Mouse (Mus musculus) left cerebral cortex, postnatal 14 days (tissue): ENCODE data around the gene Twsg1. TPM values are rescaled to one million over a fixed set of nuclear protein-coding genes. Genes with fewer than 3 reads are reported as not detected.
A peak's percentile ranks its signal among the peaks of the same experiment; 100 is the strongest.

Experiments
- DNase-seq, 2 experiments: peaks; one replicate each; pipeline ENCODE4 v3.0.0; 2021 to 2022; ENCODE audit warnings: low spot score in 2 of 2, mixed read lengths in 1 of 2
- intact Hi-C: fragments of 180-260 bp; cut with DNase I; formaldehyde crosslinking; loops from one replicate; pipeline ENCODE4 v1.15.1; 2025
- total RNA-seq, 2 experiments: library from RNA; stranded (reverse); gene quantifications; 2 replicates each; pipeline ENCODE4 v1.2.3; 2021

Twsg1 gene
- total RNA-seq, 2 experiments from 2014 or later, result 21.9 to 25.6 TPM

DNA sequence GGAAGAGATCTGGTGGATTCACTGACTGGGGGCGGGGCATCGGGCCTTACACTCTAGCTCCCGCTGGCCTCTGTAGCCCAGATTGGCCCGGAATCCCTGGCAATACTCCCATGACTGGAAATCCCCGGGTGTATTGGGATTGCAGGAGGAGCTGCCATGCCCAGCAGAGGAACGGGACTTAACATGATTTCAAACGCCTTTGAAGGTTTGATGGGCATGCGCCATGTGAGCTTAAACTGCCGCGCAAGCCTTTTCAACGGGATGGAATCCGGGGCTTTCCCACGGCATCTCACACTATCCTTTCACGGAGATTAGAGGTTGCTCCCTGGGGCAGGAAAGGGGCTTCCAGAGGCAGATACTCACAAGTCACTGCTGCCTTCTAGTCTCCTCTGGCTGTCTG lies 45.8 kb downstream of the Twsg1 start:
- intact Hi-C loops, result no loop called here
- DNase-seq, result no peak

DNA sequence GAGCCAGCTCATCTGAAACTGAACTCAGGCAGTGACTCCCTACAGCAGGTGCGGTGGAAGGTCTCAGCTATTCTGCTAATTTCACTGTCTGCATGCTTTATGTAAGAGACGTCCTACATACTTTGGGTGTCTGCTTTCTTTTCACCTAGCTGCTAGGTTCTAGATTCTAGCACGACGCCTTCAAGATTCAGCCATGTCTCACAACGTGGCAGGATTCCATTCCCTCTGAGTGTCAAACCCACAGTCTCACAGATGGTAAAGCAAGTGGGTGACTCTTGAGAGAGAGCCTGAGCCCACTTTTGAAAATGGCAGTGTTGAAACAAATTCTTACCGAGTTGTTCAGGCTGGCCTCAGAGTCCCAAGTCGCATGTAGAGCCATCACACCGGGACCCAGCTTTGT lies 47.2 kb downstream of the Twsg1 start:
- DNase-seq, result peak; percentile 21 to 43
- intact Hi-C loops, result no loop called here

DNA sequence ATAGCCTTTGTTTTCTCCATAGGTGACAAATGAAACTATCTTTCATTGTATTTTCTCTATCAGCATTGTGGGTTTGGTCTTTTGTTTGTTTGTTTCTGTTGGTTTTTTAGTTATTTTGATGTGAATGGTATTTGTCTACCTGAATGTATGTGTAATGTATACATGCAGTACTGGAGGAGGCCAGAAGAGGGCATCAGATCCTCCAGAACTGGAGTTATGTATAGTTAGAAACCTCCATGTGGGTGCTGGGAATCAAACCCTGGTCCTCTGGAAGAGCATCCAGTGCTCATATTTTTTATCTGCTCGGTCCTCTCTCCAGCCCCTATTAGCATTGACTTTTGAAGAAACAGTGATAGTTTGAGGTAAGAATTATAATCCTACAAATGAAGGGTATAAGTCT lies 48.0 kb downstream of the Twsg1 start:
- intact Hi-C loops, result no loop called here
- DNase-seq, result no peak

DNA sequence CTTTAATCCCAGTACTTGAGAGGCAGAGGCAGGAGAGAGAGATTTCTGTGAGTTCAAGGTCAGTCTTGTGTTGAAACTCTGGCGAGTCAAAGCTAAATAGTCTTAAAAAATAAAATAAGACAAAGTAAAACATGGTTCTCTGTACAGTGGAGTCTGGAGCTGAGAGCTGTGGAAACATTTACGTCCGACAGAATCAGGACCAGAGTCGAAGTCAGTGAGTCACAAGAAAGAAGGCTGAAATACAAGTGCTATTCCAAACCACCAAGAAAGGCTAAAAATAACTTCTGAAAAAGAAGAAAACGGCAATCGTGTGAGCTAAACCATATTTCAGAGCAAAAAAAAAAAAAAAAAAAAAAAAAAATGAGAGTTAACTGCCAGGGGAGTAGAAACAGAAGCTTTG lies 48.7 kb downstream of the Twsg1 start:
- no peak for DNase-seq
- intact Hi-C loops, result no loop called here

DNA sequence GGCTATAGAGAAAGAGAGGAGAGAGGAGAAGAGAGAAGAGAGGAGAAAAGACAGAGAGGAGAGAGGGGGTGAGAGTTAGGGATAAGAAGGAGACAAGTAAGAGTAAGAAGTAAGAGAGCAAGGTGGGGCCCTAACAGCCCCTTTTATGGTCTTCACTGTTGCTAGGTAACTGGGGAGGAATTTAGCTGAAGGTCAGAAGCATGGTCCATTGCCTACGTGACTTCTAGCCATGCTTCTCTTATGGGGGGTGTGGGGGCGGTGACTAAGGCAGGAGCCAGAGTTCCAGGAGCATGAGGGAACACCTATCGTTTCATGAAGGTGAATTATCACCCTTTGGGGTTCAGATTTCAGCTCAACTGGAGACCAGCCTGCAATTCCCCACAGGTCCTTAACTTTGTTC lies 55.0 kb downstream of the Twsg1 start:
- intact Hi-C loops, result no loop called here
- no peak for DNase-seq

DNA sequence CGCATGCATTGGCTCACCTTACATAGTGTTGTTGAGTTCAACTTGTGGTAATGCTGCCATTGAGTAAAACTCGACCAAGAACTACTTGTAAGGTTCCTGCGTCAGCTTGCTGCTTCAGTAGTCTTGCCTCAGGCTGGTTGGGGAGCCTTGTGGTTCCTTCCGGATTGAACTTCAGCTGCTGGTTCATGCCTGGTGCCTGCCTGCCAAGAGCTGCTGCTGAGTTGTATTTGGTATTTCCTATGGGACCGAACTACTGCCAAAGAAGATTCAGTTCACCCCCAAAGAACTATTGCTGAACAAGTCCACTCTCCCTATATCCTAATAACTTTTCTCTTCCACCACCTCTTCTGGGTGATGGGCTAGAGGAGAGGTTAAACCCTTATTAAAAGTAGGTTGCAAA lies 61.5 kb downstream of the Twsg1 start:
- intact Hi-C loops, result no loop called here
- DNase-seq, result no peak

DNA sequence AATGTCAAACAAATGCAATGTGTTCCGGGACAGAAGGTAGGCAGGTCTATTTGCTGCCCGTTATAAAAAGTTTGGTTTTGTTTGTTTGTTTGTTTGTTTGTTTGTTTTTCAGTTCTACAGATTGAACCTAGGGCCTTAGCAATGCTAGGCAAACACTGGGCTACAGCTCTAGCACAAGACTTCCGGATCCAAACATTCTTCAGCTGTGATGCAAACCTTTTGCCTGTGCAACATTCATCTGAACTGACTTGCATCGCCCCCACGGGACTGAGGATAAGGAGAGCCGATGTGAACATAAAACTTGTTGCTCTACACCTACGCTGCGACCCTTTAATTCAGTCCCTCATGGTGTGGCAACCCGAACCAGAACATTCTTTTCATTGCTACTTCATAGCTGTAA lies 64.5 kb downstream of the Twsg1 start:
- DNase-seq, result no peak
- intact Hi-C loops, result no loop called here

DNA sequence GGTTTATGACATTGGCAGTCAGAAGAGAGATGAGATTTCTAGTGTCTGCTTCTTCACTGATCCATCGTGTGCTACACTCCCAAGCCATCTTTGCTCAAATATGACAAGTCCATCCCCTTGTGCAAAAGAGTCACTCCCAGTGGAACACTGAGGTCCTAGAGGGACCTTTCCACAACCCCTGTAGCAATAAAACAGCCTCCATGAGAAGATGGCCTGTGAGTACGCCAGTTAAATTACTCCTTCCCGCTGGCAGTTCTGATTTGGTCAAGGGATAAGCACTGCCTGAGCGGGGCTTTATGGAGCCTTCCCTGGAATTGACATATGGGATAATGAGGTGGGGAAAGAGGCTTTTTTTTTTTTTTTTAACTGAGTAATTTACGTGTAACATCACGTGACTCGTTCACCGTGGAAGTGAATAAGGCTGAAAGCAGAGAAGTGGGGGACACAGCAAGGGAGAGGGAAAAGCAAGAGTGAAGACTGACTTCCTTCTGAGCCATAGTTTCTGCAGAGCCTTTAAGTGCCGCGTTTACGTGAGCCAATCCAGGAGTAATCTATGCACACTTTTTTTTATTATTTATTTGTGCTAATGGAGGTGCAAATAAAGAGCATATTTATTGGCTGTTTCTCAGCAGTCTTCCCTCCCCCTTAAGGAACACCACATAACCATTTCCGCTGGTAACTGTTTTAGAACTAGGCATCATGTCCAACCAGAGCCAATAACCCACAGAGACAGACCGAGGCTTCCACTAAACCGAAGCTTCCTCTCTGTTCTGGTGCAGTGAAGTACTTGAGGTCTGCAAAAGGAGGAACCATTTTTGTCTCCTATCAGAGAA lies 65.1 kb downstream of the Twsg1 start, which contains the start of gene Ralbp1:
Gene Ralbp1, minus strand, starts transcription at position 102 of the 833 bp plus-strand sequence.
- intact Hi-C loops, result no loop called here
- DNase-seq, result peak; percentile 51 to 57

DNA sequence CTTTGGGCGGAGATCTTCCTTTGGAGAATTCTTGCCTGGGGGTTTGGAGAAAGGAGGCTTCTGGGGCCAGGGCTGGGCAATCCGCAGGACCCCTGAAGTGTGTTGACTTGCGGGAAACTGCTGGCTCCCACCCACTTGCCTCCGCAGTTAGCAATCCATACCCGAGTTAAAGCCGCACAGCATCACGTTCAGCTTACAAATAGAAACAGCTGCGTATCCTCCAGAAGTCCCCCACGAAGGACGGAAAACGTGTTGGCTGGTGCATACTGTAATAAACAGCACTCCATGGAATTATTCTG lies 65.7 kb downstream of the Twsg1 start:
- intact Hi-C loops, result no loop called here
- peak in 1 of 2 experiments; percentile 51 for DNase-seq

DNA sequence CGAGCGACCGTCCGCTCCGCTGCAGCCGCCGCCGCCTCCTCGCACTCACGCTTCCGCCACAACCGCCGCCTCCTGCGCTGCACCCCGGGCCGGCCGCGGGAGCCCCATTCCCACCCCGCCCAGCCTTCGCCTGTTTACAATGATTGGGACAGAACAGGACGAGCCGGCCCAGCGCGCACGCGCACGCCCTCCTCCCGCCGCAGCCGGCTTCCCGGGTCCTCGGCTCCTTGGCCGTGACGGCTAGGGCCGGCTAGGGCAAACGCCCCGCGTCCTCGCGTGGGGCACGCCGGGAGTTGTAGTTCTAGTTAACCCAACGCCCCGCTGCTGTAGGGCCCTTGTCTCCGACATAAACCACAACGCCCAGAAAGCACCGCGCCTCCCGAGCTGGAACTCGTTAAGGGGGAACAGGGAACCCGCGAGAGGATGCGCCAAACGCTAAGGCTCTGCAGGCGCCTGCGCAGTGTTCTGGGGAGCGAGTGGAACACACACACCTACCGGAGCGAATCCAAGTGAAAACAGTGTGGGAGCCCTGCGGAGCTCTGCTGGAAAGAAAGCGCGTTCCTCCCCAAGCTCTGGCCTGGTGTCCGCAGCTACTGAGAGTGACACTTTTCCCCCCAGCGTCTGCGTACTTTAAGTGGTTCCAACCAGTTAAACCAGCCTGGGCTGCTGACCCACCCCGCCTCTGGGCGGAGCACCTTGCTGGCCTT lies 66.2 kb downstream of the Twsg1 start:
- intact Hi-C loops, result no loop called here
- DNase-seq, result peak; percentile 99 to 100

DNA sequence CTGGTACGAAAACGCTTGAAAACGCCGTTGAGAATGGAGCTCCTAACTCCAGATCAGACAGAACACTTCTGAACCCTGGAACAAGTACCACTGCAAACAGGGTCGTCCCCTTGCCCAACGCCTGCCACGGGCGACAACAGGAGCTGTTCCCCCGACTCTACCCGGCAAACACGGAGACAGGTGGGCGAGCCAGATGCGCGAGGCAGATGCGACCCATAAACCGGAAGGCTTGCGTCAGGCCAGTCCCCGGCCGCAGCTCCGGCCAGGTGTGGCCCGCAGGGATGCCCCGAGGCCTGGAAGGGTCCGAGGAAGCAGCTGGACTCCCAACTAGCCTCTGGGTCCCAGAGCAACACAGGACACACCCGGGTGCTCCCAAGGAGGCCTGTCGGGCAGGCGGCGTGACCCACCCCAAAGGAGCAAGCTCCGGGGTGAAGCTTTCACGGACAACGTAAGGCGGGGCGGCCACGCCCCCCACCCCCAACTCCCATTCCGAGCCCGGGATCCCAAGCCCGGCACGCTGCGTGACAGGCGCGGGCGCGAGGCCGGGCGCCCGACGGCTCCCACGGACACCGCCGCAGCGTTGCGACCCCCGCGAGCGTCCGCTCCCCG lies 66.9 kb downstream of the Twsg1 start:
- peak in 1 of 2 experiments; percentile 43 for DNase-seq
- intact Hi-C loops, result no loop called here

DNA sequence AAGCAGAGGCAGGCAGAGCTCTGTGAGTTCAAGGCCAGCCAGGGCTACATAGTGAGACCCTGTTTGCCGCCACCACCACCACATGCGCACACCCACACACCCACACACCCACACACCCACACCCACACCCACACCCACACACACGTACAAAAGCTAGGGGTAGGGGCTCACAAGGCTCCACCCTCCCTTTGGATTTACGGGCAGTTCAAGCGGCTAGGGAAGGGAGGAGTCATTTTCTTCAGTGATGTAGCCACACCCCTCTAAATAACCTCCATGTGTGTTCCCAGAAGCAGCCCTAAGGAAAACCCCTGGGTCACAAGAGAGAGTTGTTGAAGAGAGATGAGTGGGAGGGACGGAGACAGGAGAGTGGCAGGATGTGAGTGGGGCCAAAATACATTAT lies 74.0 kb downstream of the Twsg1 start:
- DNase-seq, result no peak
- intact Hi-C loops, result no loop called here

DNA sequence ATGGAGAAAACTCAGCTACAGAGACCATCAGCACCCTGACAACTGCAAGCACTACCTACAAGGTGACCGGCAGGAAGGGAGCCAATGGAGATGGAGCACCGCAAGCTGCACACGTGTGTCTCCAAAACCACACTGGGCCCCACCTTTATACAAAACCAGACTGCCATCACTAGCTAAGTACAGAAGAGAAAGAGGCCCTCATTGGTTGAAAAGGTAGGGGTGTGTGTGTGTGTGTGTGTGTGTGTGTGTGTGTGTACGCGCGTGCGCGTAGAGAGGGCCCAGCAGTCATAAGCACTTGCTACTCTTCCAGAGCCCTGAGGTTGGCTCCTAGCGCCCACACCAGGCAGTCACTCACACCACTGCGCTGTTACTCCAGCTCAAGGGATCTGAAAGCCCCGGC lies 77.2 kb downstream of the Twsg1 start:
- no peak for DNase-seq
- intact Hi-C loops, result loop anchor here (5.0 kb wide), 1 partner anchor 78 kb away; the partner anchor contains the start of gene Twsg1

DNA sequence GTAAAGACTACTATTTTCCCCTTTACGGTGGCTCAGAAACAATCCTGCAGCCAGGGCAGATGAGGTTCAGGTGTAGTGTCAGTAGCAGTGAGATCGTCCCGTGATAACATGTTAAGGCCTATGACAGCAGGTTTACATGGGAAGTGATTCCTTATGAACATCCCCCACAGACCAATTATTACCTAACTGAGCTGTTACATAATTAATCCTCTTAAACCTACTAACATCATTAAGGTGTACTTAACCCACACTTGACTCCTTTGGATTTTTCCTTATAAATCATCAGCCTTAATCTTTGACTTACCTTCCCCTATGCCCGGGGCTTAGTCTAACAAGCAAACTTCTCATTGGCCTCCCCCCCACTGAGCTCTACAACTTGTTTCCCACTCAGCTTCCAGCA lies 77.9 kb downstream of the Twsg1 start:
- intact Hi-C loops, result loop anchor here (5.0 kb wide), 1 partner anchor 79 kb away; the partner anchor contains the start of gene Twsg1

DNA sequence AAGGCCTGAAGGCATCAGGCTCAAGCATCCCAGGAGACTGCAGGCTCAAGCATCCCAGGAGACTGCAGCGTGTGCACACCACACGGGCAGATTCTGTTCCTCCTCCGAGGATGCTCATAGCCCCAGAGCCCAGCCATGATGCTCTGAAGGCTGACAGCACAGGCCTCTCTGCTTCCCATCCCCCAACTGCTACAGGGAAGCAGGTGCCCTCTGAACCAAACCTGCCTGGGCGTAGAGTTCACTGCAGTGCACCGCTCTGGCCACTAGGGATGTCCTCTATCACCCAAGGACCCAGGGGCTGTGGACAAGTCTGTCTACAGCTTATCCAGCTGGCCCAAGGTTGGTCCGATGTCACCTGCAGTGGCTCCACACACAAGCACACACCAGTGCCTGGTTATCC lies 78.4 kb downstream of the Twsg1 start:
- intact Hi-C loops, result loop anchor here (5.0 kb wide), 1 partner anchor 80 kb away; the partner anchor contains the start of gene Twsg1
- peak in 1 of 2 experiments; percentile 21 for DNase-seq

More for the DNA sequence above, 77.9 kb downstream of the Twsg1 start:
- no peak for DNase-seq

DNA sequence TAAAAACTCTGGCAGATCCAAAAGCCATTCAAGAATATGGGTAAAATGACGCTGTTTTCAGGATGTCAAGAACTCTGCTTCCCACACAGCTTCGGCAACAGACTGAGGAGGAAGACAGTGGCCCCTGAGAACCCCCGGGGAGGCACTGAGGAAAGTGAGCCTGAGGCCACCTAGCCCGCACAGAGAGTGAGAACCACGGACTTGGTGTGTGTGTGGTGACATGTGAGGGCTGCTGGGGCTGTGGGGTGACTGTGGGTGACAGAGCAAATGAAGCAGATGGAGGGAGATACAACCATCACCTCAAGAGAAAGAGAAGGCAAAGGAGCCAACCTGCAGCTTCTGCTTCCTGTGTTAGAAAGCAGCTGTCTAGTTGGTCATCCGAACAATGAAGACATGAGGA lies 79.0 kb downstream of the Twsg1 start:
- intact Hi-C loops, result loop anchor here (5.0 kb wide), 1 partner anchor 80 kb away; the partner anchor contains the start of gene Twsg1
- no peak for DNase-seq
